Mouse (Mus musculus) kidney, embryonic 16.5 days (tissue): ENCODE data around the gene Nudt1. TPM values are rescaled to one million over a fixed set of nuclear protein-coding genes. Genes with fewer than 3 reads are reported as not detected.

Source experiments
- ATAC-seq: fragments of 200-750 bp; cut with Nextera tagmentation; 2 replicates; pipeline ENCODE4 v1.8.0; 2017; ENCODE audit warnings: moderate TSS enrichment; ENCODE audit not compliant: low FRiP score, low TSS enrichment
- H3K27ac ChIP-seq: fragments of 300-500 bp; sonication (generic); 2 replicates; pipeline ENCODE4 v1.5.1; 2014; ENCODE audit warnings: low read length
- H3K27me3 ChIP-seq: fragments of 300-500 bp; sonication (generic); 2 replicates; pipeline ENCODE4 v1.6.1; 2014; ENCODE audit warnings: low read length, control low read depth, mixed read lengths; ENCODE audit not compliant: insufficient read depth
- H3K36me3 ChIP-seq: fragments of 300-500 bp; sonication (generic); 2 replicates; pipeline ENCODE4 v1.6.1; 2014; ENCODE audit warnings: low read length, control low read depth, mixed read lengths; ENCODE audit not compliant: insufficient read depth
- H3K4me1 ChIP-seq: fragments of 300-500 bp; sonication (generic); 2 replicates; pipeline ENCODE4 v1.6.1; 2014; ENCODE audit warnings: low read length, control low read depth, mixed read lengths; ENCODE audit not compliant: insufficient read depth
- H3K4me2 ChIP-seq: fragments of 300-500 bp; sonication (generic); replicated peaks from 2 replicates; pipeline ENCODE4 v1.6.1; 2014; ENCODE audit warnings: low read depth, low read length
- H3K4me3 ChIP-seq: fragments of 300-500 bp; sonication (generic); 2 replicates; pipeline ENCODE4 v1.5.1; 2014; ENCODE audit warnings: mild to moderate bottlenecking, low read length
- H3K9ac ChIP-seq: fragments of 300-500 bp; sonication (generic); replicated peaks from 2 replicates; pipeline ENCODE4 v1.6.1; 2014; ENCODE audit warnings: low read length
- H3K9me3 ChIP-seq: fragments of 300-500 bp; sonication (generic); 2 replicates; pipeline ENCODE4 v1.6.1; 2016; ENCODE audit warnings: low read length, control low read depth
- WGBS: fragments of 180-500 bp; shearing (Covaris S2); extraction: QIAGEN DNeasy Blood & Tissue Kit; methylation state at CpG from one replicate; pipeline ENCODE4 v1.1.7; 2014; 5-methylcytosine and 5-hydroxymethylcytosine counted together
- polyA plus RNA-seq: library from polyadenylated mRNA; unstranded; fragments of >200 nt; fragmentation: Nextera tagmentation; extraction: Ambion mirVana; gene quantifications from 2 replicates; pipeline ENCODE4 v1.2.1, GENCODE M21; 2015

Nudt1 gene
- polyA plus RNA-seq, 1 experiment from 2014 or later: 55.2 TPM

DNA sequence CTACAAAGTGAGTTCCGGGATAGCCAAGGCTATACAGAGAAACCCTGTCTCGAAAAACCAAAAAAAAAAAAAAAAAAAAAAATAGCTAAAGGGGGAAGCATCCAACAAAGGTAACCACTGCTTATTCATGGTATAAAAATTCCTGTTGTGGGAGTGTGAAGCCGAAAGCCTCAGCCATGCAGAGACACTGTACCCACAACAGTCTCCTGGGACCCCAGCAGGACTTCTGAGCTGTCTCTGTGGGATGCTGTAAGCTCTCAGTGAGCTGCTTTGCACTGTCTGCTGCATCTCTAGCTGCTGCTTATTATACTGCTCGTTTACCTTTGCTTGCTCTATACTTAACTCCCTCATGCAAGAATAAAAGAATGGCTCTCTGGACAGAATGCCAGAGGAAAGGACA lies 23.2 kb upstream of the Nudt1 start:
- Histone ChIP-seq H3K9me3 (no peaks in the 10 kb centered on the region), H3K27me3 (no peaks in the 10 kb centered on the region), H3K9ac (no peak overlapping the region), H3K27ac (no peak overlapping the region), H3K4me2 (no peak overlapping the region), H3K4me3 (no peak overlapping the region), H3K4me1 (no peaks in the 10 kb centered on the region), H3K36me3 (peaks cover 45% of the 10 kb centered on the region)
- 94% methylated on average over 4 of the region's 4 CpGs for WGBS
- ATAC-seq: no peak

DNA sequence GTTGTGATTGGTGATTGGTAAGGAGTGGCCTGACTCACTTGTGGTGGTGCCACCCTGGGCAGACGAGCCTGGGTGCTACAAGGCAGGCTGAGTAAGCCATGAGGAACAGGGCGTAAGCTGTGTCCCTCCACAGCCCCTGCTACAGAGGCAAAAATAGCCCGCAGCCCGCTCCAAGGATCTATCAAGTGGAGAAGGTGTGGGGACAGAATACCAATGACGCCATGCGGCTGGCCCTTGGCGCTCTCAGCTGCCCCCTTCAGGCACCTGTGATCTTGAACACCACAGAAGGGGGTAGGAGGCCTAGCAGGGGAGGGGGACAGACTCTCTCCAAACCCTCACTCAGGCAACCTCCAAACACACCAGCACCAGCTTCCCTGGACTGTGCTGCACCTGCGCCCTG lies 15.4 kb upstream of the Nudt1 start:
- WGBS: 89% methylated on average over 8 of the region's 8 CpGs
- Histone ChIP-seq H3K27ac (no peak overlapping the region), H3K4me2 (no peak overlapping the region), H3K4me3 (no peak overlapping the region), H3K9me3 (no peaks in the 10 kb centered on the region), H3K9ac (no peak overlapping the region), H3K27me3 (no peaks in the 10 kb centered on the region), H3K4me1 (no peaks in the 10 kb centered on the region), H3K36me3 (peaks cover 69% of the 10 kb centered on the region)
- ATAC-seq: no peak

DNA sequence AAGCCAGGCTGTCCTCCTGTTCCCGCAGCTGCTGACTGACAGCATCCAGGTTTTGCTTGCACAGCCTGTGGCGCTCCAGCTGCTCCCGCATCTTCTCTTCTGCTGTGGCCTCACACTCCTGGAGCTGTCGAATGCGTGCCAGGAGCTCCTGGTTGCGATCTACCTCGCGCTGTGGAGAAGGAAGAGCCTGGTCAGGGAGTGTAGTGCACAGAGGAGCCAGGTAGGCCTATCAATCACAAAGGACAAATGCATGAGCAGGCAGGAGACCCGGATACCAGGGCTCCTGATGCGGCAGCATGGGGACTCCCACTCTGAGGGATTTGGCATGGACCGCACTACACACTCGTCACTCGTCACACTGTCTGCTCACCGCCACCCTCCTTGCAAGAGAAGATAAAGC lies 13.9 kb upstream of the Nudt1 start:
- Histone ChIP-seq H3K27ac (no peak overlapping the region), H3K4me1 (no peaks in the 10 kb centered on the region), H3K4me2 (no peak overlapping the region), H3K9me3 (no peaks in the 10 kb centered on the region), H3K27me3 (no peaks in the 10 kb centered on the region), H3K9ac (no peak overlapping the region), H3K4me3 (no peak overlapping the region), H3K36me3 (peaks cover 63% of the 10 kb centered on the region)
- ATAC-seq: no peak
- WGBS: 95% methylated on average over 14 of the region's 14 CpGs

DNA sequence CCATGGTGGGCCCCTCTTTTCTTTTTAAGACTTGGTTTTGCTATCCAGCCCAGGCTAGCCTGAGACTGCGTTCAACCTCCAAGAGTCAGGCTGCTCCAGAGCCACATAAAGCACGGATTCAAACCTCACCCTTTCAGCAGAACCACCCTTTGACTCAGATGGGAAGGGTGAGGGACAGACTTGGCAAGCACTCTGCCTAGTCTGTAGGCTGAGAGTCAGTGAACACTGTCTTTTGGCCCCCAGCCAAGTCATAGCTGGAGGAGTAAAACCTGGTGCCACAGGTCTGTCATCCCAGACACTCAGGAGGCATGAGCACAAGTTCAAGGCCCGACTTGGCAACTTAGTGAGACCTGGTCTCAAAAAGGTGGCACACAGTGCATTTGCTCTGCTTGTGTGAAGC lies 4.7 kb upstream of the Nudt1 start:
- no peak overlapping the region for H3K27ac ChIP-seq
- WGBS: 80% methylated on average over 3 of the region's 3 CpGs
- no peak for ATAC-seq

DNA sequence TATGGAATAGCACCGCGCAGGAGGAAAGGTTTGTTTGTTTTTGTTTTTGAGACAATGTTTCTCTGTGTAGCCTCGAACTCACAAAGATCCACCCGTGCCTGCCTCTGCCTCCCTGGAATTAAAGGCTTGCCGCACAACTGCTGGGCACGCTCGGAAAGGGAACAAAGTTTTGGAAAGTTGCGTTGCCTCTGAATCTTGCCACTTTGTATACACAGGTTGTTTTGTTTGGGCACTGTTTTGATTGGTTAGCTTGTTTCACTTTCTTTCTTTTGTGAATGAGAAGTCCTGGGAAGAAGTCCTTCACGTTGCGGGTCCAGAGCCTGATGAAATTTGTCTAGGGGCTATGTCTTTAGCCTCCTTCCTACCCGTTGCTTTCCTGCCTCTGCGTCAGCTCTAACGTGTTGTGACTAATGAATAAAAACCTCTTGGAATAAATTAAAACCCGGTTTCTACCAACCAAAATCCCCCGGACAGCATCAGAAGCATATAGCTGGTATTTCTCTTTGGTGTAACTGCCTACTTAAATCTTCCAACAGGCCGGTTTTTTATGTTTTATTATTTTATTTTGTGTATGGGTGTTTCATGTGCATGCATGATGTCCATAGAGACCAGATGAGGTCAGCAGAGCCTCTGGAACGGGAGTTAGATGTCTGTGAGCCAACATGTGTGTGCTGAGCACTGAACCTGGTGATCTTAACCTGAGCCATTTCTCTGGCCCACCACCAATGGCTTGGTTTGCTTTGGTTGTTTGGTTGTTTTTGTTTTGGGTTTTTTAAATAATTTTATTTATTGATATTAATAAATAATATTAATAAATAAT lies 510 bp downstream of the Nudt1 start:
- ATAC-seq: peak; percentile 5; the same call in 1 of the 2 replicates
- peak overlapping the region; percentile 96 for H3K9ac ChIP-seq
- H3K4me1 ChIP-seq: peaks cover 9% of the 10 kb centered on the region
- peak overlapping the region; percentile 84 for H3K27ac ChIP-seq
- no peaks in the 10 kb centered on the region for H3K27me3 ChIP-seq
- H3K4me2 ChIP-seq: peak overlapping the region; percentile 79
- H3K4me3 ChIP-seq: peak overlapping the region; percentile 94
- H3K36me3 ChIP-seq: no peaks in the 10 kb centered on the region
- WGBS: 1% methylated on average over 17 of the region's 17 CpGs
- no peaks in the 10 kb centered on the region for H3K9me3 ChIP-seq

More for the DNA sequence above, 4.7 kb upstream of the Nudt1 start:
- Histone ChIP-seq H3K4me1 (peaks cover 9% of the 10 kb centered on the region), H3K9me3 (no peaks in the 10 kb centered on the region), H3K4me3 (no peak overlapping the region), H3K9ac (no peak overlapping the region), H3K36me3 (peaks cover 17% of the 10 kb centered on the region), H3K4me2 (no peak overlapping the region), H3K27me3 (no peaks in the 10 kb centered on the region)

DNA sequence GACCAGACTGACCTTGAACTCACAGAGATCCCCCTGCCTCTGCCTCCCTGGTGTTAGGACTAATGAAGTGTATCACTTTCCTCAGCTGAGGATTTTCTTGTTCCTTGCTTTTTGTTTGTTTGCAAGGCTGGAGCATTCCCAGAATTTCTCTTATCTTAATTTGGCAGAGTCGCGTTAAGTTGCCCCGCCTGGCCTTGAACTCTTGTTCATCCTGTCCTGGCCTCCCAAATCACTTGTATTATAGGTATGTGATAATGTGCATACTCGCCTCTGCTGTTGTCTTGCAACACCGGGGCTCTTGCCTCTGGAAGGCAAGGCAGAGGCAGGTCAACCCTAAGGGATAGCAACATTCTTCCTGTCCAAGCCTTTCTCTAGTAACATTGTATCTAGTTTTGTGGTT lies 2.6 kb downstream of the Nudt1 start:
- peaks cover 15% of the 10 kb centered on the region for H3K36me3 ChIP-seq
- H3K4me3 ChIP-seq: no peak overlapping the region
- 89% methylated on average over 5 of the region's 5 CpGs for WGBS

GRCm38 (mm10) chr5:140331615-140332512 lies 10.4 kb downstream of the Nudt1 start, which contains the start of gene Mrm2:
Gene Mrm2 (minus strand): TSS chr5:140331898.
- H3K27ac ChIP-seq: peak within 1 kb of the TSS; percentile 96
- H3K4me1 ChIP-seq: peaks cover 19% of the 10 kb centered on the region
- H3K36me3 ChIP-seq: peaks cover 23% of the 10 kb centered on the region
- peak within 1 kb of the TSS; percentile 94 for H3K9ac ChIP-seq
- ATAC-seq: peak; percentile 88
- H3K9me3 ChIP-seq: no peaks in the 10 kb centered on the region
- no peaks in the 10 kb centered on the region for H3K27me3 ChIP-seq
- WGBS: 1% methylated on average over 39 of the region's 39 CpGs
- H3K4me2 ChIP-seq: peak within 1 kb of the TSS; percentile 83
- H3K4me3 ChIP-seq: peak within 1 kb of the TSS; percentile 81

More for the DNA sequence above, 2.6 kb downstream of the Nudt1 start:
- Histone ChIP-seq H3K4me1 (peaks cover 9% of the 10 kb centered on the region), H3K9ac (no peak overlapping the region), H3K27ac (no peak overlapping the region), H3K27me3 (no peaks in the 10 kb centered on the region), H3K9me3 (no peaks in the 10 kb centered on the region), H3K4me2 (no peak overlapping the region)
- ATAC-seq: no peak

DNA sequence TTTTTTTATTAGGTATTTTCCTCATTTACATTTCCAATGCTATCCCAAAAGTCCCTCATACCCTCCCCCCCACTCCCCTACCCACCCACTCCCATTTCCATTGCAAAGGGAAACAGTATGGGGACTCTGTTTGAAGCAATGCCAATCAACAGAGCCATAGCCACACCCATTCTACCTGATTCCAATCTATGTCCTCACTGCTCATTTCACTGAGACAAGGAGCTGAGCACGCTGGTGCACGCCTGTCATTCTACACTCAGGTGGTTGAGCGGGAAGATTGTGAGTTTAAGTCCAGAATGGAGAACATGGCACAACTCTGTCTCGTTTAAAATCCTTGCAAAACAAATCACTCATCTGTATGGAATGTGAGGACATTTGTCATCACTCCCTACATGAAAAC lies 11.1 kb downstream of the Nudt1 start:
- peak overlapping the region; percentile 81 for H3K4me3 ChIP-seq
- ATAC-seq: no peak
- H3K4me1 ChIP-seq: peaks cover 19% of the 10 kb centered on the region
- H3K9ac ChIP-seq: peak overlapping the region; percentile 37; the same call in 1 of the 2 replicates
- no peaks in the 10 kb centered on the region for H3K27me3 ChIP-seq
- peak overlapping the region; percentile 83 for H3K4me2 ChIP-seq
- 52% methylated on average over 4 of the region's 4 CpGs for WGBS
- H3K9me3 ChIP-seq: no peaks in the 10 kb centered on the region
- peak overlapping the region; percentile 96 for H3K27ac ChIP-seq
- H3K36me3 ChIP-seq: peaks cover 22% of the 10 kb centered on the region

- no peaks in the 10 kb centered on the region for H3K27me3 ChIP-seq
- WGBS: 40% methylated on average over 2 of the region's 2 CpGs
- no peak overlapping the region for H3K9ac ChIP-seq
- H3K4me3 ChIP-seq: no peak overlapping the region
- H3K4me2 ChIP-seq: no peak overlapping the region
- peaks cover 23% of the 10 kb centered on the region for H3K36me3 ChIP-seq
- no peak for ATAC-seq
- no peak overlapping the region for H3K27ac ChIP-seq
- peaks cover 19% of the 10 kb centered on the region for H3K4me1 ChIP-seq
- H3K9me3 ChIP-seq: peaks cover 2% of the 10 kb centered on the region; the same call in 1 of the 2 replicates
These were observed 12.2 kb downstream of the Nudt1 start for GRCm38 (mm10) chr5:140333631-140334030.
